Mouse (Mus musculus) skeletal muscle tissue, adult 2 months (tissue): ENCODE data around the gene Plp1.

ENCODE experiments used
- DNase-seq: peaks from one replicate; pipeline ENCODE4 v3.0.0-alpha.2; 2012; ENCODE audit warnings: low read depth, low spot score

Plp1 gene

DNA sequence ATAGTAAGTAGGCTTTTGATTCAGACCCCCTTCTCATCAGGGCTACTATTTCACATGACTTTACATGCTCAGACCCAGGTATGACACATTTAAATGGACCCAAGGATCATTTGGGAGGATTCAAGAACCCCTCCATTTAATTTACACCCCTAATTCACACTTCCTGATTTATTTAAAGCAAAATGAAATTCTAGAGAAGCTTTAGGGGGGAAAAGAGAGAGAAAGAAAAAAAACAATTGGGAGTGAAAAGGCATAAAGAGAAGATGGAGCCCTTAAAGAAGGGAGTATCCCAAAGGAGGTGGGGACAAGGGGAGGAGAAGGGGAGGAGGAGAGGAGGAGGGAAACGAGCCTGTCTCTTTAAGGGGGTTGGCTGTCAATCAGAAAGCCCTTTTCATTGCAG, at the start of gene Plp1:
Gene Plp1, plus strand, starts transcription at position 301 of the 400 bp plus-strand sequence.
- DNase-seq, result no peak

DNA sequence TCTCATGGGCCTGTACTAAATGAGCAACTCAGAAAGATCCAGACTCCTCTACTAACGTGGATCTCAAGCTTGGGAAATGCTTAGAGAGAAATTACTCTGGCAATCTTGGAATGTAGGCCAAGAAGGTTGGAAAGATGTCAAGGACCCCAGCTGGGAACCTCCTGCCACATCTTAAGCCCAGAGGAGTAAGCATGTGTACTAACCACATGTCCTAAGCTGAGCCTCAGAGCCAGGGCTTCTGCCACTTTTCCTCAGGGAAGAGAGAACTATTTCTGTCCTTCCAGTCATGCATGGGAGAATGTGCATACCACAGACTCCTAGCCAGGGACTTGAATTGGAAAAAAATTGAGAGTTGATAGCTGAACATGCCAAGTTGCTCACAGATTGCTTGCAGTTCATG, 49.4 kb upstream of the Plp1 start:
- peak; percentile 30 for DNase-seq

DNA sequence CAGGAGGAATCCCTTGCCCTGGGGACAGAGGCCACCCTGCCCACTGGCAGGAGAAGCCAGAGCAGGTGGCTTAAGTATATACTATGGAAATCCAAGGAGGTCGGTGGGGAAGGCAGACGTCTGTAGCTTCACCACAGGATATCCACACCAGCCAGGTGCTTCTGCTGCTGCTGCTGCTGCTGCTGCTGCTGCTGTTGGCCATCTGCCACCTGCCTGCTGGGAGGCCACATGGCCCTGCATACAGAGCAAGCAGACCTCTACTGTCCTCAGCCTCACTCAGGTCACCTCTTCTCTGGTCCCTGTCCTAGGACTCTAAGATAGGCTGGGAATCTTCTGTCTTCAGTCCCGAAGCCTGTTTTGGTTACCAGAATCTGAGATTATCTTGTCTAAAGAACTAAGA, 44.4 kb upstream of the Plp1 start:
- no peak for DNase-seq

DNA sequence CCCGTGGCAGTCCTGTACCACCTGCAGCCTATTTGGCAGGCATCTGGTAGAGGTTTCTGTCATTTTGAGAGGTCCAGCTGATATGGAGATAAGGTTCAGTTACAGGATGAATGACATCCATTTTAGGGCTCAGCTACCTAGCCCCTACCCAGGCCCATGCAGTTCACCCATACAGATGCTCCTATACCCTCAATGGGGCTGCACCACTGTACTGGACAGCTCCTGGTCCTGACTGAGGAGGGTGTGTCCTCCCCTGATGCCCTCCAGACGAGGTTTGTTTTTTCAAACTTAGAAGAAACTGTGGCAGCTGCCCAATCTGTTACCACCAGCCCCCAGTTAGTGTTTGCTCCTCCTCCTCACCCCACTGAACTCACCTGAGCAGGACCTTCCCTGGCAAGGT, 43.2 kb upstream of the Plp1 start:
- DNase-seq, result no peak

DNA sequence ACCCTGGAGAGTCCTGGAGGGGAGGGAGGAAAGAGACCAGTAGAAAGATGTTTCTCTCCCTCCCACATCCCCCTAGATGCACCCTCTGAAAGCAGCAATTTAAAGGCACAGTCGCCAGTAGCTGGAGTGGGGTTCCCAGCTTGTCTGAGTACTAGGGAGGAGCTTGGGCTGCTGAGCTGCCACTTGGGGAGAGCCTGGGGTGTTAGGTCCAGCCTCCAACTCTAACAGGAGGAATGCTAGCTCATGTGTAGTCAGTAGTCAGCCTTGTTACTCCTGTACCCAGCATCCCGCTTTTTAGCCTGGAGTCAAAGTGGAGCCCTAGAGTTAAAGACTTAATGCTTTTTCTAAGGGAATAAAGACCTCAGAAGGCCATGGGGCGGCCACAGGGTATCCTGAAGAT, 42.4 kb upstream of the Plp1 start, which contains the start of gene Glra4:
Gene Glra4, minus strand, starts transcription at position 101 of the 400 bp plus-strand sequence.
- DNase-seq, result no peak

DNA sequence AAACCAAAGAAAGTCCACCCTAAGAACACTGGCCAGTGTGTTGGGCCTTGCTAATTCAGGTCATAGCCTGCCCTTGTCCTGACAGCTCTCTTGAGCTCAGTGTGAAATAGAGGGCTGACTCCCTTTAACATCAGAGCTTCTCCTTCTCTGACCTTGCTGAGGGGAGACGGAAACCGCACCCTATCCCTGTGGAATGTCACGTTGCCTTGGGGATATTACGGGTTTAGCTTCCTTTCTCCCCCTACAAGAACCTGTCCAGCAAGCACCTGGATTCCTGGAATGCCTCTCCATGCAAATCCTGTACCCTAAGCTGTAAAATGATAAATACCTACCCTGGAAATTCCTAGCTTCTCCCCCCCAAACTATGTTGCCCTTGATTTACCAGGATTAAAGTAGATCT, 33.0 kb upstream of the Plp1 start:
- DNase-seq, result no peak

DNA sequence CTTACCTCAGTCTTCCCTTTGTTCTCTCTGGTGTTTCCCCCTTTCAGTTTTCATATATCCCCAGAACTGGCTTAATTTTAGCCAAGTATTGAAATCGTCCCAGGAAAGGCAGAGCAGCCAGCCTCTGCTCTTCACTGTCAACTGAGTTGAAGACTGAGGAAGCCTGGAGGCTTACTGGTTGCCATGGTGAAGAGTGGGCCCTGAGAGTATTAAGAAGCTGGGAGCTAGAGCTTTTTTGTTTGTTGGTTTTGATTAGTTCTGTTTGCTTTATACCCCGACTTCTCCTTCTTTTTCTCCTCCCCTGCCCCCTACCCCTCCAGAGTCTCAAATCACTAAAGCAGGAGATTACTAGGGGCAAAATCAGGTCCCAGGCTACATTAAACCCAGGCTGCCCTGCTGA, 25.2 kb upstream of the Plp1 start:
- no peak for DNase-seq

DNA sequence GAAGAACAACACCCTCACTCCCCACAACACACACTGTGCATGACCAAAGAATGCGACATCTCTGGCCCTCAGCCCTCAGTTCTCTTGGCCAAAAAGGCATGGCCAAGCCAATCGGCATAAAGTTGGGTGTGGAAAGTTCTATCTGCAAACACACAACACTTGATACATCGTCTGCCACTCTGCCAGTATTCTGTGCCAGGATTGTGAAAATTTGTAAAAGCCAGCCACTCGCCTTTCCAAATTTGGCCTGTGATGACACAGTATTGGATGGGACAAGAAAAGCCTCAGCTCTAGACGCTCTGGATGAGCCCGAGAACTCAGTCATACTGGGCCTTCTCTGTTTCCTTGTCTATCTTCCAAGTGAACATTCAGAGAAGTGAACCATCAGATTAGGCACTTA, 2.7 kb upstream of the Plp1 start:
- DNase-seq, result peak; percentile 19

DNA sequence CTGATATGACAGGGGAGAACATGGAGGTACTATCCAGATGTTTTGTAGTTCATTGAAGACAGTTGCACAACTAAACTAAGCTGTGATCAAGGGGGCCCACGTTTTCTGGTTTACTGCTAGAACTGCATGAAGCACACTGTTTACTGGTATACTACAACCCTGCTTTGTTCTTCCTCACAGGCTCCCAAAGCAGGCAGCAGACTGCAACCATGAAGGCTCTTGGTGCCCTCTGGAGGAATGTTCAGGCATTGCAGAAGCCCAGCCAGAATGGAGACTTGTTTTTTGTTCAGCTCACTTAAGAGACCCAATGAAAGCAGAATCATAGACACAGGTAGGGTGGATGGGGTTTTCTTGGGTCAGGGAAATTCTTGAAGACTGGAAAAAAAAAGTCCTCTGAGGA, 2.2 kb upstream of the Plp1 start:
- DNase-seq, result peak; percentile 39

DNA sequence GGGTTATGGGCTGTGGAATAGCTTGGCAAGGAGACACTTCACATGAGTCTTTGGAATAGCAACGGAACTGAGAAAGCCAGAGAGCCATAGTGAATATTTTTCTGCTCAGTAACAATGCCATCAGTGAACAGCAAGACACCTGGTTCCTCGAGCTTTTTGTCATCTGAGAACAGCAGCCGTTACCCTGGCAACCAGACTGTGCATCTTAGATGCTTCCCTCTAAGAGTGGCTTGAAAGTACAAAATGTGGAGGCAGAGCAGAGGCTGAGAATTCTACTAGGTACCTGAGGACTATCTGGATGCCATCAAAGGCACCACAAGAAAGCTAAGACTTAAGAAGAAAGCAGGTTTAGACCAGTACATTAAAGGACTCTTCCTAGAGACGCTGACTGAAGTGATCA, 2.5 kb downstream of the Plp1 start:
- DNase-seq, result no peak

DNA sequence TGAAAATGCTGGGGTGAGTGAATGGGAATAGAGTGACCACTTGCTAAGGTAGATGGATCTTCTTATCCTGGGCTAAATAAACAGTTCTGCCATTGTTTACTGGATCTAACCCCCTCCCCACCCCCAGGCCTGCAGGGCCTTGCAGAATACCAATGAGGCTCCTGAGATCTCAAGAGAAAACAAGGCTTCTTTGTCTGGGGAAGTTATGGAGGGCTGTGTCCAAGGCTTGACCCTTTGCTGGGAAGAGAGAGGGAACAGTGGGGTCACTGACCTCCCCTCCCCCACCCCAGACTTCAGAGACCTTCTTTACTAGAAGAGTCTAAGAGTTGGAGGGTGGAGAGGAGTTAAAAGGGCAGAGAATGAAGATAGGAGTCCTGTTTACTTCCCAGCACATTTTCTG, 6.1 kb downstream of the Plp1 start:
- no peak for DNase-seq

DNA sequence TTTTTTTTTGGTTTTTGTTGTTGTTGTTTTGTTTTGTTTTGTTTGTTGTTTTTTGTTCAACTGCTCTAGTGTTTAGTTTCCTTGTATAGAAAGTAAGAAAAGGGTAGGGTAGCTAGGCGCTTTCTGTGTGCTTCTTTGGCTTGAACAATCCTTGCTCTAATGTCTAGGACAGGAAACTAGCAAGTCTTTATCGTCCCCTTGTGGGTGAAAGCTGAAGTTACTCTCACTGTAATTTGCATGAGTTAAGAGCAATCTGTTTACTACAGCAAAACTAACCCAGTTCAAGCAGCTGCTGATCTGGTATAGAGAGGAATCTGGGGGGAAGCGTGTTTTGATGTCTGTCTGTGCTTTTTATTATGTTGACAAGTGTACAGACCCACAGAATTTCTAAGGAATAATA, 27.8 kb downstream of the Plp1 start:
- no peak for DNase-seq

DNA sequence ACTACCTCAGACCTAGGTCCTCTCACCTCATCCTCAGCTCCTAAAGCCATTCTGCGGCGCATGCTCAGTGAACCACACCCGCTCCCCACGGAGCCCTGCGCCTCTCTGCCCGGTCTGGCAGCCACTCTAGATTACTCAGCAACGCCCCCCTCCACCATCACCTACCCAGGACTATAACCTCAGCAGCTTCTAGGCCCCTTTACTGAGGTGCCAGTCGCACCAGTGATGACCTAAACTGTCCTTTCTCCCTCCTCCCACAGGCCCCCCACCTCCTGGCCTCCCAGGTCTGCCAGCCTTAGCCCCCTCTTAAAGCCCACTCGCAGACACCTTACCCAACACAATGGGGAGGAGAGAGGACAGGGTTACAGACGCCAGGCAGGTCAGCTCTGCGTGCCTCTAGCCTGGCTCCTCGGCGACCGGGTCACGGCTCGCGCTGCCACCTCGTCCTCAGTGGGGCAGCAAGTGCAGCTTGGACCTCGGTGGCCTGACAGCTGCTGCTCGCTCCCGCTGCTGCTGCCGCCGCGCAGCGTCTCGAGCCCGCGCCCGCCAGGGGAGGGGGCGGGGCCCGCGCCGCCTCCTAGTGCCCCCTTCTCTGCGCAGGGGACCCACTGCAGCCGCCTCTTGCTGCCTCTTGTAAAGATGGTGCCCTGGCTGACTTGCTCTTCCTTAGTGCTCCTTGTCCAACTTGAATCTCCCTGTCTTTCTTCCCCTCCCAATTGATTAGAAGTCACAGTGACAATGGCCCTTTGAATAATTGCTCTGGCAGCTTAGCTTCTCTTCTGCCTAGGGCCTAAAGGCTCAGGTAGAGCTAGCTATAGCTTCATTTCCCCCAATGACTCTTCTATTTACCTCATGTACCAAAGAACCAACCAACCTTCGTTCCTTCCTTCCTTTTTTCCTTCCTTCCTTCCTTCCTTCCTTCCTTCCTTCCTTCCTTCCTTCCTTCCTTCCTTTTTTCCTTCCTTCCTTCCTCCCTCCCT, 45.9 kb downstream of the Plp1 start, which contains the start of gene Rab9b:
Gene Rab9b, minus strand, starts transcription at position 695 of the 980 bp plus-strand sequence.
- DNase-seq, result no peak
